Mouse (Mus musculus) stomach, postnatal 0 days (tissue): ENCODE results near the gene Lipt1.

Source experiments
- CTCF ChIP-seq: IDR thresholded peaks from 2 replicates; pipeline ENCODE4 v1.5.1; 2016; ENCODE audit warnings: antibody characterized with exemption, low read depth, mild to moderate bottlenecking, moderate library complexity
- EP300 ChIP-seq: optimal IDR thresholded peaks from 2 replicates; pipeline ENCODE3; 2016; ENCODE audit warnings: antibody characterized with exemption

DNA sequence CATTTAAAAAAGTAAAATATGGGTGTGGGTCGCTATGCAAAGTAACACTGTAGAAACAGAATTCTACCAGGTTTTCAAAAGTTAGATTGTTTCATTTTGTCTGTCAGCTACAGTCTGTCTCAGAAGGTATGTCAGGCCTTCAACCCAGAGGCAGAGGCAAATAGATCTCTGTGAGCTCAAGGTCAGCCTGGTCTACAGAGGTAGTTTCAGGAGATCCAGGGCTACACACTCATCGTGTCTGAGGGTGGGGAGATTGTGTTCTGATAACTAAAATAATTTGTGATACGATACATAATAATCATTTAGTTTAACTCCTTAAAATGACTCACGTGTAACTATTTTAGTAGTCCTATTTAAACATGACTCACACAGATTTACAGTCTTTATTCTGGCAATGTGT is 1.6 kb downstream of the Lipt1 start:
- no peak for TF ChIP-seq EP300
- TF ChIP-seq CTCF, result no peak
